Mouse (Mus musculus): Measurements from ENCODE around the gene Gnb1l.

DNA sequence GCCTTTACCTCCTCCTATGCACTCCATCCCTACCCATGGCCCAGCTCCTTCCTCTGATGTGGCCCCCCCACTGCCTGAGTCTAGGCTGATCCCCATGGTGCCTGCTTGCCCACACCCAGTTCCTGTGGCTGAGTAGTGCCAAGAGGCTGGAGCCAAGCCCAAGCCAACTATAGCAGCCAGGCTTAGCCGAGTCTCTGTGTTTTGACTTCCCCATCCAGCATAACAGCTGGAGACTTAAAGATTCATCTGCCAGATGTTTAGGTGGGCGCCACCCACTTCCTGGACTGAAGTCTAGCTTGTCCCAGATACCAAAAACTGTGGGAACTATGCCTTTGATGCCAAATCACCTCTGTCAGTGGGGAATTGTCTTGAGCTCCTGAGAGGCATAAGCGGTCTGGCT, 34.2 kb upstream of the Gnb1l start:
- TF ChIP-seq POLR2A (IDR thresholded peaks at IDR 0.05; ENCODE audit: low read depth, low read length) (no peak), CTCF (IDR thresholded peaks at IDR 0.05; ENCODE audit: borderline replicate concordance, insufficient read depth, low read length) (no peak)
